Mouse (Mus musculus) stomach, embryonic 14.5 days (tissue): Measurements from ENCODE around the gene Mfsd12. TPM values are rescaled to one million over a fixed set of nuclear protein-coding genes. Genes with fewer than 3 reads are reported as not detected.
A peak's percentile ranks its signal among the peaks of the same experiment; 100 is the strongest.

Source experiments
- ATAC-seq: fragments of 200-750 bp; cut with Nextera tagmentation; 2 replicates; pipeline ENCODE4 v1.8.0; 2017; ENCODE audit warnings: low read depth, moderate TSS enrichment; ENCODE audit not compliant: insufficient number of reproducible peaks, insufficient read depth, low FRiP score
- H3K27ac ChIP-seq: fragments of 300-500 bp; sonication (generic); 2 replicates; pipeline ENCODE4 v1.5.1; 2014; ENCODE audit warnings: mild to moderate bottlenecking, low read length, moderate library complexity, mixed read lengths
- H3K27me3 ChIP-seq: fragments of 300-500 bp; sonication (generic); 2 replicates; pipeline ENCODE4 v1.6.1; 2014; ENCODE audit warnings: low read length, control low read depth, mixed read lengths; ENCODE audit not compliant: control insufficient read depth, insufficient read depth
- H3K36me3 ChIP-seq: fragments of 300-500 bp; sonication (generic); 2 replicates; pipeline ENCODE4 v1.6.1; 2014; ENCODE audit warnings: mild to moderate bottlenecking, control low read depth, low read length, moderate library complexity, mixed read lengths; ENCODE audit not compliant: control insufficient read depth, insufficient read depth
- H3K4me1 ChIP-seq: fragments of 300-500 bp; sonication (generic); 2 replicates; pipeline ENCODE4 v1.6.1; 2014; ENCODE audit warnings: low read length, control low read depth, mixed read lengths; ENCODE audit not compliant: control insufficient read depth, insufficient read depth
- H3K4me2 ChIP-seq: fragments of 300-500 bp; sonication (generic); replicated peaks from 2 replicates; pipeline ENCODE4 v1.6.1; 2014; ENCODE audit warnings: low read depth, low read length, control low read depth
- H3K4me3 ChIP-seq: fragments of 300-500 bp; sonication (generic); 2 replicates; pipeline ENCODE4 v1.5.1; 2014; ENCODE audit warnings: low read depth, low read length, control low read depth
- H3K9ac ChIP-seq: fragments of 300-500 bp; sonication (generic); replicated peaks from 2 replicates; pipeline ENCODE4 v1.6.1; 2014; ENCODE audit warnings: low read depth, mild to moderate bottlenecking, control low read depth, low read length, moderate library complexity, mixed read lengths
- H3K9me3 ChIP-seq: fragments of 300-500 bp; sonication (generic); 2 replicates; pipeline ENCODE4 v1.6.1; 2016; ENCODE audit warnings: low read depth, low read length, control low read depth; ENCODE audit not compliant: control insufficient read depth
- WGBS: fragments of 180-500 bp; shearing (Covaris S2); extraction: QIAGEN DNeasy Blood & Tissue Kit; methylation state at CpG from one replicate; pipeline ENCODE4 v1.1.7; 2014; 5-methylcytosine and 5-hydroxymethylcytosine counted together
- polyA plus RNA-seq: library from polyadenylated mRNA; unstranded; fragments of >200 nt; fragmentation: Nextera tagmentation; extraction: Ambion mirVana; gene quantifications from 2 replicates; pipeline ENCODE4 v1.2.1, GENCODE M21; 2014

The Mfsd12 gene
- polyA plus RNA-seq, 1 experiment from 2014 or later: 4.7 TPM

DNA sequence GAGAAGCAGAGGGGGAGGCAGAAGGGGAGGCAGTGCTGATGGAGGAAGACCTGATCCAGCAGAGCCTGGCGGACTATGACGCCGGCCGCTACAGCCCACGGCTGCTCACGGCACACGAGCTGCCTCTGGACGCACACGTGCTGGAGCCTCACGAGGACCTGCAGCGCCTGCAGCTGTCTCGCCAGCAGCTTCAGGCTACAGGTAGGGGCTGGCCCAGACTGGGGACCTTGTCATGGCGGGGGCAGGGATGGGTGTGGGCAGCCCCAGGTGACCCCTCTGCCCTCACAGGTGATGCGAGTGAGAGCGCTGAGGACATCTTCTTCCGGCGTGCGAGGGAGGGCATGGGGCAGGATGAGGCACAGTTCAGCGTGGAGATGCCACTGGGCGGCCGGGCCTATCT lies 32.1 kb upstream of the Mfsd12 start:
- Histone ChIP-seq H3K4me1 (peaks cover 26% of the 10 kb centered on the region), H3K27ac (no peak overlapping the region), H3K27me3 (no peaks in the 10 kb centered on the region), H3K36me3 (peaks cover 51% of the 10 kb centered on the region), H3K4me2 (no peak overlapping the region), H3K4me3 (no peak overlapping the region), H3K9ac (no peak overlapping the region), H3K9me3 (no peaks in the 10 kb centered on the region)
- WGBS: 93% methylated on average over 21 of the region's 21 CpGs
- no peak for ATAC-seq

DNA sequence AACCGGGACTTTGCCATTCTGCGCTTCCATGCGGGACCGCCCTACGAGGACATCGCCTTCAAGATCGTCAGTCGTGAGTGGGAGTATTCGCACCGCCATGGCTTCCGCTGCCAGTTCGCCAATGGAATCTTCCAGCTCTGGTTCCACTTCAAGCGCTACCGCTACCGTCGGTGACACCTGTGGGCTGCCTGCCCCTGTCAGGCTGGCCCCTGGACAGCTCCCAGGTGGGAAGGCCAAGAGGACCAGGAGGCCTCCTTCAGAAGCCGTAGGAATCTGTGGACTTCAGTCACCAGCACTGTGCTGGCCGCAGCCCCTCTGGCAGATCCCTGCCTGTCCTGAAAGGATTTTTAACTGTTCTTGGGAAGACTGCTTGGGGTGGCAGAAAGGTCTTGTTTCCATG lies 31.5 kb upstream of the Mfsd12 start:
- H3K27me3 ChIP-seq: no peaks in the 10 kb centered on the region
- no peak overlapping the region for H3K27ac ChIP-seq
- H3K36me3 ChIP-seq: peaks cover 51% of the 10 kb centered on the region

DNA sequence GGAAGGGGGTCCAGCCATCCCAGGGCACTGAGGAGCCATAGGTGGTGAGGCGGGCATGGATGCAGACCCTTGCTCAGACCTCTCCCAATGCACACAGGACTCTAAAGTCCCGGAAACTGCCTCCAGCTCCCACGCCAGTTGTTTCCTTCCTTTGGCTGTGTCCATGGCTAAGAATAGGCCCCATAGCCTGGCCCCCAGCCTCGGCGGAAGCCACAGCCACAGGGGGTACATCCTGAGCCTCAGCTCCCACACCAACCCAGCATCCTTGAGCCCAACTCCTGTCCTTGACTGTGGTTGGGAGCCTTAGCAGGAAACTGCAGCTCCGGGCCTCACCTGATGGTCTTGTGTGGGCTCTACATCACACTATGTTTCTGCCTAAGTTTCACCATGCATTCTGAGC lies 30.4 kb upstream of the Mfsd12 start:
- WGBS: 85% methylated on average over 6 of the region's 6 CpGs
- no peak for ATAC-seq
- H3K9ac ChIP-seq: no peak overlapping the region
- H3K4me3 ChIP-seq: no peak overlapping the region
- no peaks in the 10 kb centered on the region for H3K27me3 ChIP-seq
- peak overlapping the region; percentile 7; the same call in 1 of the 2 replicates for H3K27ac ChIP-seq
- H3K9me3 ChIP-seq: no peaks in the 10 kb centered on the region
- no peak overlapping the region for H3K4me2 ChIP-seq
- peaks cover 51% of the 10 kb centered on the region for H3K36me3 ChIP-seq
- H3K4me1 ChIP-seq: peaks cover 30% of the 10 kb centered on the region

More for the DNA sequence above, 31.5 kb upstream of the Mfsd12 start:
- Histone ChIP-seq H3K4me2 (no peak overlapping the region), H3K4me1 (peaks cover 31% of the 10 kb centered on the region), H3K4me3 (no peak overlapping the region), H3K9ac (no peak overlapping the region), H3K9me3 (no peaks in the 10 kb centered on the region)
- ATAC-seq: no peak
- 92% methylated on average over 18 of the region's 18 CpGs for WGBS

DNA sequence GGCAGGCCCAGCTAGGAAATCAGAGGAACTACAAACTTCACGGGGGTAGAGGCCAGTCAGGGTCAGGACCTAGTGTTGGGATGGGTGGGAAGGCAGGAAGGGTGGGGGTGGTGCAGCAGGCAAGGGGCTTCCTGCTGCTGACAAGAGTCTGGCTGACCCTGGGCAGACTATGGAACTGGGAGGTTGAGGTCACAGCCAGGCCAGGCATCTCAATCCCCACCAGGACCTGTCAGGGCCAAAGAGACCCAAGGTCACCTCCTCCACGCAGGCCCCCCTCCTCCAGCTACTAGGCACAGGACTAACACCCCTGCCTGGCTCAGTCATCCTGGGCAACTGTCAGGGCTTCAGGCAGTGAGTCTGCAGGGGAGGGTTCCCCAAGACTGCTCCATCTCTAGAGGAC lies 29.3 kb upstream of the Mfsd12 start:
- Histone ChIP-seq H3K4me2 (peak overlapping the region; percentile 36), H3K9ac (no peak overlapping the region), H3K9me3 (no peaks in the 10 kb centered on the region), H3K36me3 (peaks cover 43% of the 10 kb centered on the region), H3K27ac (peak overlapping the region; percentile 85; the same call in 1 of the 2 replicates), H3K4me3 (0 out of 2 replicates have a peak overlapping the region, but pooled peaks have one; percentile 26), H3K27me3 (0 out of 2 replicates have a peak, but pooled peaks cover 5% of the 10 kb centered on the region), H3K4me1 (peaks cover 28% of the 10 kb centered on the region)
- WGBS: 18% methylated on average over 2 of the region's 2 CpGs
- no peak for ATAC-seq

DNA sequence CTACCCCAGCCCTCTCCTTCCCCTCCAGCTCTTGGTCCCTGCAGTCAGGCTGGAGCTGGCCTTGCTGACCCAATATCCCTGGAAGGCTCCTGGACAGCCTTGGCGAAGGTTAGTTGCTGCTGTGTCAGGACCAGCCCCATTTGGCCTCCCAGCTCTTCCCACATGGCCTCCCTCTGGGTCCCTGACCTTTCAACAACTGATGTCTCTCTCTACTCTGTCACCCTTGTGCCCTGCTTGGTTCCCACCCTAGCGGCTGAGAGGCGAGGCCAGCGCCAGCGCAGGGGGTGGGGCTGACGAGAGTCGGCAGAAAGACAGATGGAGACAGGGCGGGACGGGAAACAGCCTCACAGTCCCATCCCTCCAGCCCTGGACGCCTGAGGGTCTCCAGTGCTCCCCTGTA lies 28.9 kb upstream of the Mfsd12 start, which contains the start of gene Tbxa2r:
Gene Tbxa2r, plus strand, starts transcription at position 346 of the 400 bp plus-strand sequence.
- 0 out of 2 replicates have a peak, but pooled peaks cover 5% of the 10 kb centered on the region for H3K27me3 ChIP-seq
- H3K4me3 ChIP-seq: peak within 1 kb of the TSS; percentile 26
- peaks cover 28% of the 10 kb centered on the region for H3K4me1 ChIP-seq
- peak within 1 kb of the TSS; percentile 36 for H3K4me2 ChIP-seq
- H3K9ac ChIP-seq: peak within 1 kb of the TSS; percentile 41; the same call in 1 of the 2 replicates
- WGBS: 10% methylated on average over 10 of the region's 10 CpGs
- no peaks in the 10 kb centered on the region for H3K9me3 ChIP-seq
- H3K36me3 ChIP-seq: peaks cover 39% of the 10 kb centered on the region
- ATAC-seq: no peak
- peak within 1 kb of the TSS; percentile 85 for H3K27ac ChIP-seq

DNA sequence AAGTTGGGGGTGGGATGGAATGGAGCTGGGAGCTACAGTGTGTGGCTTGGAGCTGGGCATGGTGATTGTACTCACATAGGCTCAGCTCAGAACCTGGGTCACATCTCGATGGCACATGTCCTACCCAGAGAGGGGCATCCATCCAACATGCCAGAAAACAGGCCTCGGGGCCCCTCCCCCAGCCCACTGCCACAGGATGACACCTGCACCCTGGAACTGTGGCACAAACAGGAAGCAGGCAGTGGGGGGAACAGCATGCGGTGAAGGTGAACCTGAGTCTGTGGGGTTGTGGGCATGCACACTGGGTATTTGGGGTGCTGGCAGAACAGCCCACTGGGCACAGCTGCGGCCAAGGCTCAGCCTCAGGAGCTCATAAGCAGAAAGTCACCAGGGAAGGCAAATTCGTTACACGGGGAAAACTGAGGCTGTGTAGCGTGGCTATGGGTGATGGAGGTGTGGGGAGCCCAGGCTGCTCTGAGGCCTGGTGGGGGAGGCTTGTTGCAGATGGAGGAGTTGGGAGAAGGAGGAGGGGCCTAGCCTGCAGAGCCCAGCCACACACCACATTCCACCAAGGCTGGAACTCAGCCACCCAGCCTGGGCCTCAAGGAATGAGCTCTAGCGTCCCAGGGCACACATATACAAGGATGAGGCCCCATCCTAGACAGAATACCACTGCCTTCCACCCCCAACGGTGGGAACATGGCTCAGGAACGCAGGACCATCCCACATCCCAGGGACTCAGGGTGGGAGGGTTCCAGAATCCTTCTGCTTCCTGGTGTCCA lies 27.9 kb upstream of the Mfsd12 start:
- Histone ChIP-seq H3K4me1 (peaks cover 29% of the 10 kb centered on the region), H3K36me3 (peaks cover 29% of the 10 kb centered on the region), H3K27ac (peak overlapping the region; percentile 85), H3K4me2 (peak overlapping the region; percentile 36), H3K4me3 (peak overlapping the region; percentile 26), H3K9me3 (no peaks in the 10 kb centered on the region), H3K27me3 (0 out of 2 replicates have a peak, but pooled peaks cover 5% of the 10 kb centered on the region), H3K9ac (peak overlapping the region; percentile 41; the same call in 1 of the 2 replicates)
- ATAC-seq: peak; percentile 77; the same call in 1 of the 2 replicates
- 43% methylated on average over 10 of the region's 10 CpGs for WGBS

DNA sequence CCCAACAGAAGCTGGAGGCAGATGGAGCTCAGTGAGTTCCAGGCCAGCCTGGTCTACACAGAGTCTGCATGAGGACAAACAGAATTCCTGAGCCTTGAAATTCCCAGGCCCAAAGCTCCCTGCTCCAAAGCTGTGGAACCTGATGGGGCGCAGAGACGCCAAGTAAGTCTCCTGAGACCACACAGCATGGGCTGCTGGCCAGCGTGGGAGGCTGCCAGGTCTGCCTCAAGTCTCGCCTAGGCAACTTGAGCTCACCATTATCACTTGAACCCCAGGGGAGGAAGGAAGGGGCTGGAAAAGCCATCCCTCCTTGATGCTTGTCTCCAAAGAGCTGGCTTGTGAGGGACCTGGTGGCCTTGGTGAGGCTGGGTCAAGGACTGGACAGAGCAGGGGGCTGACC lies 27.3 kb upstream of the Mfsd12 start:
- H3K27ac ChIP-seq: peak overlapping the region; percentile 85
- H3K4me2 ChIP-seq: peak overlapping the region; percentile 36
- 0 out of 2 replicates have a peak, but pooled peaks cover 5% of the 10 kb centered on the region for H3K27me3 ChIP-seq
- WGBS: 64% methylated on average over 4 of the region's 4 CpGs
- H3K36me3 ChIP-seq: peaks cover 23% of the 10 kb centered on the region
- H3K9me3 ChIP-seq: no peaks in the 10 kb centered on the region
- H3K9ac ChIP-seq: peak overlapping the region; percentile 41; the same call in 1 of the 2 replicates
- no peak; the same call in 1 of the 2 replicates for ATAC-seq
- H3K4me1 ChIP-seq: peaks cover 35% of the 10 kb centered on the region
- peak overlapping the region; percentile 26; the same call in 1 of the 2 replicates for H3K4me3 ChIP-seq

DNA sequence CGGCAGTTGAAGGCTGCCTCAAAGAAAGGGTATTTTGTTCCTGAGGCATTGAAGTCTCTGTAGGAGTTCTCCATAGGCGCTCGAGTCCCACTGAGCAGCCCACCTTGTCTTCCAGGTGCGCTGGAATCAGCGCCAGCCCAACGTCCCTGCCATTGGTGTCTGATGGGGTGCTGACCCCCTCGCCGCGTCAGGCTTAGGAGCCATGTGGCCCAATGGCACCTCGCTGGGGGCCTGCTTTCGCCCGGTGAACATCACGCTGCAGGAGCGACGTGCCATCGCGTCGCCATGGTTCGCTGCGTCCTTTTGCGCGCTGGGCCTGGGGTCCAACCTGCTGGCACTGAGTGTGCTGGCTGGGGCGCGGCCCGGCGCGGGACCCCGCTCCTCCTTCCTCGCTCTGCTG lies 25.0 kb upstream of the Mfsd12 start:
- 0 out of 2 replicates have a peak, but pooled peaks cover 5% of the 10 kb centered on the region for H3K27me3 ChIP-seq
- no peak for ATAC-seq
- H3K36me3 ChIP-seq: peaks cover under 1% of the 10 kb centered on the region; the same call in 1 of the 2 replicates
- H3K4me2 ChIP-seq: peak overlapping the region; percentile 18; the same call in 1 of the 2 replicates
- 32% methylated on average over 29 of the region's 29 CpGs for WGBS
- H3K9me3 ChIP-seq: no peaks in the 10 kb centered on the region
- H3K27ac ChIP-seq: no peak overlapping the region
- peaks cover 48% of the 10 kb centered on the region for H3K4me1 ChIP-seq
- no peak overlapping the region for H3K4me3 ChIP-seq
- no peak overlapping the region for H3K9ac ChIP-seq
